Mouse (Mus musculus) embryo, embryonic 10 days (tissue): ENCODE data around the gene Acss2.
"Not testable (repeated sequence)": the region's sequence is repeated elsewhere in the genome, so short reads cannot be mapped to it uniquely, and the experiment has no call there.

ENCODE experiments used
- DNase-seq: peaks from one replicate; pipeline ENCODE4 v3.0.0-alpha.2; 2015; ENCODE audit warnings: low spot score

Acss2 gene

GRCm38 (mm10) chr2:155590876-155591275, 73.1 kb downstream of the Acss2 start:
- DNase-seq, result no peak

- no peak for DNase-seq
Measured at GRCm38 (mm10) chr2:155591676-155592075, 73.9 kb downstream of the Acss2 start.

- peak; percentile 99 for DNase-seq
Measured at GRCm38 (mm10) chr2:155592137-155592853, 74.5 kb downstream of the Acss2 start, which contains the start of gene Gss. Gene Gss (minus strand): TSS chr2:155592810.

- no peak for DNase-seq
Measured at GRCm38 (mm10) chr2:155592854-155593283, 75.1 kb downstream of the Acss2 start.

GRCm38 (mm10) chr2:155595516-155595915, 77.8 kb downstream of the Acss2 start:
- no peak for DNase-seq

GRCm38 (mm10) chr2:155603707-155604106, 86.0 kb downstream of the Acss2 start:
- DNase-seq, result no peak

- peak; percentile 8 for DNase-seq
Measured at GRCm38 (mm10) chr2:155604560-155605235, 87.0 kb downstream of the Acss2 start.

- not testable (repeated sequence) for DNase-seq
Measured at GRCm38 (mm10) chr2:155605236-155605589, 87.5 kb downstream of the Acss2 start.

- DNase-seq, result no peak
Measured at GRCm38 (mm10) chr2:155606360-155606759, 88.6 kb downstream of the Acss2 start.

- no peak for DNase-seq
Measured at GRCm38 (mm10) chr2:155610978-155611377, 93.2 kb downstream of the Acss2 start, which contains the start of gene Myh7b. Gene Myh7b (plus strand): TSS chr2:155611212.

GRCm38 (mm10) chr2:155611834-155612550, 94.2 kb downstream of the Acss2 start:
- no peak for DNase-seq

- DNase-seq, result peak; percentile 78
Measured at GRCm38 (mm10) chr2:155613326-155613755, 95.6 kb downstream of the Acss2 start.

GRCm38 (mm10) chr2:155613953-155614352, 96.2 kb downstream of the Acss2 start:
- no peak for DNase-seq

GRCm38 (mm10) chr2:155616971-155617370, 99.2 kb downstream of the Acss2 start:
- no peak for DNase-seq

- peak; percentile 68 for DNase-seq
Measured at GRCm38 (mm10) chr2:155619817-155620216, 102.1 kb downstream of the Acss2 start.

GRCm38 (mm10) chr2:155622606-155623005, 104.9 kb downstream of the Acss2 start:
- DNase-seq, result no peak

GRCm38 (mm10) chr2:155623996-155624395, 106.2 kb downstream of the Acss2 start:
- DNase-seq, result no peak

- peak; percentile 75 for DNase-seq
Measured at GRCm38 (mm10) chr2:155624730-155625129, 107.0 kb downstream of the Acss2 start.

GRCm38 (mm10) chr2:155626277-155626676, 108.5 kb downstream of the Acss2 start:
- no peak for DNase-seq

GRCm38 (mm10) chr2:155627030-155627738, 109.4 kb downstream of the Acss2 start:
- peak; percentile 70 for DNase-seq

GRCm38 (mm10) chr2:155628112-155628511, 110.4 kb downstream of the Acss2 start:
- DNase-seq, result no peak

GRCm38 (mm10) chr2:155628519-155628918, 110.8 kb downstream of the Acss2 start:
- DNase-seq, result no peak
